Mouse (Mus musculus): ENCODE data around the gene Dnajb14. TPM values are rescaled to one million over a fixed set of nuclear protein-coding genes. Genes with fewer than 3 reads are reported as not detected.
"Not testable (repeated sequence)": the region's sequence is repeated elsewhere in the genome, so short reads cannot be mapped to it uniquely, and the experiment has no call there.

The Dnajb14 gene
- polyA plus RNA-seq, 1 experiment from 2014 or later, result 12.9 TPM

- H3K4me1 ChIP-seq, result no peaks in the 10 kb centered on the region
- peaks cover 14% of the 10 kb centered on the region for H3K36me3 ChIP-seq
- WGBS, result 93% methylated on average over 3 of the region's 3 CpGs
- H3K27me3 ChIP-seq, result no peaks in the 10 kb centered on the region
- no peak overlapping the region for H3K9ac ChIP-seq (replicated peaks)
- H3K4me2 ChIP-seq (replicated peaks), result no peak overlapping the region
- H3K9me3 ChIP-seq, result no peaks in the 10 kb centered on the region
- no peak for ATAC-seq (replicated peaks)
- no peak overlapping the region for H3K27ac ChIP-seq (replicated peaks)
- H3K4me3 ChIP-seq, result no peak overlapping the region
These were observed 27.7 kb downstream of the Dnajb14 start for GRCm38 (mm10) chr3:137895196-137895595.

GRCm38 (mm10) chr3:137896386-137896785 lies 28.9 kb downstream of the Dnajb14 start:
- Histone ChIP-seq H3K27ac (replicated peaks) (no peak overlapping the region), H3K4me1 (no peaks in the 10 kb centered on the region), H3K27me3 (no peaks in the 10 kb centered on the region), H3K36me3 (peaks cover 14% of the 10 kb centered on the region), H3K9ac (replicated peaks) (no peak overlapping the region), H3K9me3 (no peaks in the 10 kb centered on the region), H3K4me3 (no peak overlapping the region), H3K4me2 (replicated peaks) (no peak overlapping the region)
- no peak for ATAC-seq (replicated peaks)
- WGBS, result 78% methylated on average over 4 of the region's 4 CpGs

GRCm38 (mm10) chr3:137896867-137897266 lies 29.4 kb downstream of the Dnajb14 start:
- WGBS, result 92% methylated on average over 3 of the region's 3 CpGs
- Histone ChIP-seq H3K27ac (replicated peaks) (no peak overlapping the region), H3K36me3 (peaks cover 14% of the 10 kb centered on the region), H3K4me2 (replicated peaks) (no peak overlapping the region), H3K27me3 (no peaks in the 10 kb centered on the region), H3K9me3 (no peaks in the 10 kb centered on the region), H3K9ac (replicated peaks) (no peak overlapping the region), H3K4me3 (no peak overlapping the region), H3K4me1 (no peaks in the 10 kb centered on the region)
- no peak for ATAC-seq (replicated peaks)

- Histone ChIP-seq H3K9ac (replicated peaks) (no peak overlapping the region), H3K27ac (replicated peaks) (no peak overlapping the region), H3K36me3 (peaks cover 18% of the 10 kb centered on the region), H3K4me1 (no peaks in the 10 kb centered on the region), H3K4me3 (no peak overlapping the region), H3K27me3 (no peaks in the 10 kb centered on the region), H3K9me3 (no peaks in the 10 kb centered on the region), H3K4me2 (replicated peaks) (no peak overlapping the region)
- WGBS, result 91% methylated on average over 5 of the region's 5 CpGs
- ATAC-seq (replicated peaks), result no peak
These were observed 30.2 kb downstream of the Dnajb14 start for GRCm38 (mm10) chr3:137897685-137898084.

GRCm38 (mm10) chr3:137900149-137900548 lies 32.7 kb downstream of the Dnajb14 start:
- peaks cover 18% of the 10 kb centered on the region; the same call in 1 of the 2 replicates for H3K36me3 ChIP-seq
- H3K9ac ChIP-seq (replicated peaks), result no peak overlapping the region
- H3K4me2 ChIP-seq (replicated peaks), result no peak overlapping the region
- no peaks in the 10 kb centered on the region for H3K9me3 ChIP-seq
- WGBS, result 37% methylated on average over 10 of the region's 10 CpGs
- no peaks in the 10 kb centered on the region for H3K27me3 ChIP-seq
- no peak overlapping the region for H3K27ac ChIP-seq (replicated peaks)
- ATAC-seq (replicated peaks), result peak; percentile 66
- H3K4me3 ChIP-seq, result no peak overlapping the region
- no peaks in the 10 kb centered on the region for H3K4me1 ChIP-seq

GRCm38 (mm10) chr3:137913093-137913492 lies 45.6 kb downstream of the Dnajb14 start:
- H3K27me3 ChIP-seq, result no peaks in the 10 kb centered on the region
- no peak overlapping the region for H3K9ac ChIP-seq (replicated peaks)
- no peaks in the 10 kb centered on the region for H3K36me3 ChIP-seq
- 69% methylated on average over 2 of the region's 2 CpGs for WGBS
- no peak overlapping the region for H3K27ac ChIP-seq (replicated peaks)
- ATAC-seq (replicated peaks), result no peak
- no peak overlapping the region for H3K4me3 ChIP-seq
- H3K9me3 ChIP-seq, result no peaks in the 10 kb centered on the region
- no peak overlapping the region for H3K4me2 ChIP-seq (replicated peaks)
- peaks cover 10% of the 10 kb centered on the region for H3K4me1 ChIP-seq

GRCm38 (mm10) chr3:137914567-137914966 lies 47.1 kb downstream of the Dnajb14 start:
- H3K4me2 ChIP-seq (replicated peaks); H3K36me3 ChIP-seq; H3K27ac ChIP-seq (replicated peaks); H3K9me3 ChIP-seq; H3K4me3 ChIP-seq; ATAC-seq (replicated peaks); H3K9ac ChIP-seq (replicated peaks); H3K27me3 ChIP-seq: not testable (repeated sequence)
- peaks cover 18% of the 10 kb centered on the region for H3K4me1 ChIP-seq
- WGBS, result 100% methylated on average over 1 of the region's 1 CpGs

- Histone ChIP-seq H3K27ac (replicated peaks) (peak overlapping the region; percentile 88), H3K4me1 (peaks cover 24% of the 10 kb centered on the region), H3K9me3 (no peaks in the 10 kb centered on the region), H3K27me3 (no peaks in the 10 kb centered on the region), H3K36me3 (peaks cover 15% of the 10 kb centered on the region; the same call in 1 of the 2 replicates), H3K4me2 (replicated peaks) (peak overlapping the region; percentile 77), H3K4me3 (peak overlapping the region; percentile 99), H3K9ac (replicated peaks) (peak overlapping the region; percentile 85)
- WGBS, result 1% methylated on average over 12 of the region's 12 CpGs
- ATAC-seq (replicated peaks), result peak; percentile 27; the same call in 1 of the 2 replicates
These were observed 50.3 kb downstream of the Dnajb14 start for GRCm38 (mm10) chr3:137917694-137918171.

- H3K4me3 ChIP-seq, result peak within 1 kb of the TSS; percentile 99
- peaks cover 15% of the 10 kb centered on the region; the same call in 1 of the 2 replicates for H3K36me3 ChIP-seq
- H3K27me3 ChIP-seq, result no peaks in the 10 kb centered on the region
- peak within 1 kb of the TSS; percentile 85 for H3K9ac ChIP-seq (replicated peaks)
- WGBS, result 1% methylated on average over 47 of the region's 47 CpGs
- H3K27ac ChIP-seq (replicated peaks), result peak within 1 kb of the TSS; percentile 88
- ATAC-seq (replicated peaks), result peak; percentile 96
- H3K4me2 ChIP-seq (replicated peaks), result peak within 1 kb of the TSS; percentile 77
- H3K4me1 ChIP-seq, result peaks cover 24% of the 10 kb centered on the region
- no peaks in the 10 kb centered on the region for H3K9me3 ChIP-seq
These were observed 50.9 kb downstream of the Dnajb14 start, which contains the start of gene Lamtor3 for GRCm38 (mm10) chr3:137918172-137918931. Lamtor3 (plus strand) TSS chr3:137918506.

GRCm38 (mm10) chr3:137918932-137919311 lies 51.4 kb downstream of the Dnajb14 start:
- peak overlapping the region; percentile 99 for H3K4me3 ChIP-seq
- no peaks in the 10 kb centered on the region for H3K27me3 ChIP-seq
- no peaks in the 10 kb centered on the region for H3K9me3 ChIP-seq
- H3K4me2 ChIP-seq (replicated peaks), result peak overlapping the region; percentile 77
- peak overlapping the region; percentile 88 for H3K27ac ChIP-seq (replicated peaks)
- peaks cover 17% of the 10 kb centered on the region for H3K36me3 ChIP-seq
- peak overlapping the region; percentile 85 for H3K9ac ChIP-seq (replicated peaks)
- H3K4me1 ChIP-seq, result peaks cover 24% of the 10 kb centered on the region
- 16% methylated on average over 6 of the region's 6 CpGs for WGBS
- peak; percentile 43 for ATAC-seq (replicated peaks)

- Histone ChIP-seq H3K4me2 (replicated peaks) (peak overlapping the region; percentile 77), H3K4me3 (peak overlapping the region; percentile 99), H3K9me3 (no peaks in the 10 kb centered on the region), H3K27me3 (no peaks in the 10 kb centered on the region), H3K36me3 (peaks cover 17% of the 10 kb centered on the region), H3K27ac (replicated peaks) (no peak overlapping the region), H3K9ac (replicated peaks) (peak overlapping the region; percentile 85; the same call in 1 of the 2 replicates), H3K4me1 (peaks cover 24% of the 10 kb centered on the region)
- 93% methylated on average over 7 of the region's 7 CpGs for WGBS
- ATAC-seq (replicated peaks), result no peak
These were observed 51.9 kb downstream of the Dnajb14 start for GRCm38 (mm10) chr3:137919398-137919797.

GRCm38 (mm10) chr3:137920594-137920993 lies 53.1 kb downstream of the Dnajb14 start:
- peaks cover 24% of the 10 kb centered on the region for H3K4me1 ChIP-seq
- no peak overlapping the region for H3K9ac ChIP-seq (replicated peaks)
- no peak overlapping the region for H3K4me2 ChIP-seq (replicated peaks)
- ATAC-seq (replicated peaks), result no peak
- 94% methylated on average over 4 of the region's 4 CpGs for WGBS
- no peak overlapping the region for H3K27ac ChIP-seq (replicated peaks)
- H3K27me3 ChIP-seq, result no peaks in the 10 kb centered on the region
- H3K4me3 ChIP-seq, result no peak overlapping the region
- no peaks in the 10 kb centered on the region for H3K9me3 ChIP-seq
- H3K36me3 ChIP-seq, result peaks cover 26% of the 10 kb centered on the region
